Mouse (Mus musculus) spleen, postnatal 14 days (tissue): ENCODE data around the gene Ifna15.
"Not testable (repeated sequence)": the region's sequence is repeated elsewhere in the genome, so short reads cannot be mapped to it uniquely, and the experiment has no call there.

Source experiments
- DNase-seq, 2 experiments: peaks; one replicate each; pipeline ENCODE4 v3.0.0; 2021 to 2022; ENCODE audit warnings: low spot score in 2 of 2

Gene Ifna15

DNA sequence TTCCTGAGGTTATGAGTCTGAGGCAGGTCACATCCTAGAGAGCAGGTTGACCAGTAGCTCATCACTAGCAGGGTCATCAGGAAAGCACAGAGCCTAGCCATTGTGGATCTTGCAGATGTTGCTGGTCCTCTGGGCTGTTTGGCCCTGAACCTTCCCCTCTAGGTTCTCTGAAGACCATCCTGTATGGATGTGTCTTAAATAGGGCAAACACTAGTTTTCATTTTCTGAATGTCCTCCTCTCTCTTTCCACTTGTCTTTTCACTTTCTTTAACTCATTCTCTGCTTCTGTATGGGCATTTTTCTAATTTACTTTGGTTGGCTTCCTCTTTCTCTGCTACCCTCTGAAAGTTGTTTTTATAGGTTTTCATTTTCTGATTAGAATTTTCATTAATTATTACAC lies at the start of gene Ifna15:
Gene Ifna15, minus strand, starts transcription at position 101 of the 400 bp plus-strand sequence.
- DNase-seq: not testable (repeated sequence)

DNA sequence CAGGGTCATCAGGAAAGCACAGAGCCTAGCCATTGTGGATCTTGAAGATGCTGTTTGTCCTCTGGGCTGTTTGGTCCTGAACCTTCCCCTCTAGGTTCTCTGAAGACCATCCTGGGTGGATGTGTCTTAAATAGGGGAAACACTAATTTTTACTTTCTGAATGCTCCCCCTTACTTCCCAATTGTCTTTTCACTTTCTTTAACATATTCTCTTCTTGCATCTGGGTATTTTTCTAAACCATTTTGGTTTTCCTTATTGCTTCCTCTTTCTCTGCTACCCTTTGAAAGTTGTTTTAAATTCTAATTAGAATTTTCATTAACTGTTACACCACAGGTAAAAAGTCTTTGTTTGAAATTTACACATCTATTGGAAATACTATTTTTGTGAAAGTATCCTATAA lies 45.2 kb upstream of the Ifna15 start, which contains the start of gene Ifna12:
Gene Ifna12, minus strand, starts transcription at position 101 of the 400 bp plus-strand sequence.
- no peak for DNase-seq

- no peak for DNase-seq
These were observed 34.2 kb upstream of the Ifna15 start, which contains the start of gene Ifna9 for GRCm38 (mm10) chr4:88592285-88592684. Gene Ifna9, minus strand, starts transcription at chr4:88592385.

DNA sequence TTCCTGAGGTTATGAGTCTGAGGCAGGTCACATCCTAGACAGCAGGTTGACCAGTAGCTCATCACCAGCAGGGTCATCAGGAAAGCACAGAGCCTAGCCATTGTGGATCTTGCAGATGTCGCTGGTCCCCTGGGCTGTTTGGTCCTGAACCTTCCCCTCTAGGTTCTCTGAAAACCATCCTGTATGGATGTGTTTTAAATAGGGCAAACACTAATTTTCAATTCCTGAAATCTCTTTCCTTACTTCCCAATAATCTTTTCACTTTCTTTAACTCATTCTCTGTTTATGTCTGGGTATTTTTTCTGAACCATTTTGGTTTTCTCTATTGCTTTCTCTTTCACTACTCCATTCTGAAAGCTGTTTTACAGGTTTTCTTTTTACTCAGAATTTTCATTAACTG lies 13.7 kb upstream of the Ifna15 start, which contains the start of gene Ifna14:
Gene Ifna14, minus strand, starts transcription at position 101 of the 400 bp plus-strand sequence.
- no peak for DNase-seq

- DNase-seq: no peak
These were observed 3.7 kb upstream of the Ifna15 start for GRCm38 (mm10) chr4:88561791-88562190.

DNA sequence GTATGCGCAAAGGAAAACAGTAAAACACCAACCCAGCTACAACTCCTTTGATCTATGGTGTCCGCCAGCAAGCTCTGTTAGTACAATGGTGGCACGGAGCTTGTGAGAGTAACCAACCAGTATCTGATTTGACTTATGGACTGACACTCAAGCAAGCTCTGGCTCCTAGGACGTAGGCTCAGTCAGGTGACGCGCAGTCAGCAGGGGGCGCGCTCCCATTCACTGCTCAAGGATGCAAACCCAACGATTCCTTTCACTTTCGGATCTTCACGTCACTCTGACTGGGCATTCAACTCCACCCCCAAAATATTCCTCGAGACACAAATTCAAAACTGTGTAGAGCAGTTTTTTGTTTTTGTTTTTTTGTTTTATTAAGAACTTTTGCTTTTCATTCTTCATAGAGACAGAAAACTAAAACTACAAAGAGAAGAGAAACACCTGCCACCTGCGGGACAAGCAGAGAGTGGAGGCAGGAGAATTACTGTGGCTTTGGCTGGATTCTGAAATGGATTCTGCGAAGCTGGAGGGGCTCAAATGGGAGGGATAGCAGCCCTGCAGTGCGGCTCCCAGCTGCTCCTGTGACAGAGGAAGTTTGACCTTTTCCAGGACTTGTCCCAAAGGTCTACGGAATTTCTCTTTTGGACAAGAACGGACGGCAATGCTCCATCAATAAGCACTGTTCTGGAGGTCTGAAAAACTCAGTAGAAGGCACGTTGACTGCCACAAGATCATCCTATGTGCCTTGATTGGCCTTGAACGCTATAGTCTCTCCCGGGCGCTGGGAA lies 7.7 kb downstream of the Ifna15 start:
- DNase-seq: peak; percentile 59 to 66

DNA sequence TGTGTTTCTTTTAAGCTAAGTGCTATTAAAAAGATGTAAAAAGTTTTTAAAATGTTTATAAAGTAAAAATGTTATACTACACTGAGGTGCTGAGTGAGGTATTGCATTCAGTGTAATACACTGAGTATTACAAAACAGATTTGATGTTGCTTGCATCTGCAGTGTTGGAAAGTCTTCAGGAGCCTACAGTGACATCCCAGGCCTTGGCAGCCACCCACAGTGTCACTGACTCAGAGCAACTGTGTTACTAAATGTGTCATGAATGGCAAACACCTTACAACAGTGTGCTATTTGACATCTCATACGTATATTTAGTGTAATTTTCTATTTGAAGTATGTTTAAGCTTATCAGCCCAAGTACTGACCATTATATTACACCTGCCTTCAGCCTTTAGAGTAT lies 10.1 kb downstream of the Ifna15 start:
- no peak for DNase-seq

DNA sequence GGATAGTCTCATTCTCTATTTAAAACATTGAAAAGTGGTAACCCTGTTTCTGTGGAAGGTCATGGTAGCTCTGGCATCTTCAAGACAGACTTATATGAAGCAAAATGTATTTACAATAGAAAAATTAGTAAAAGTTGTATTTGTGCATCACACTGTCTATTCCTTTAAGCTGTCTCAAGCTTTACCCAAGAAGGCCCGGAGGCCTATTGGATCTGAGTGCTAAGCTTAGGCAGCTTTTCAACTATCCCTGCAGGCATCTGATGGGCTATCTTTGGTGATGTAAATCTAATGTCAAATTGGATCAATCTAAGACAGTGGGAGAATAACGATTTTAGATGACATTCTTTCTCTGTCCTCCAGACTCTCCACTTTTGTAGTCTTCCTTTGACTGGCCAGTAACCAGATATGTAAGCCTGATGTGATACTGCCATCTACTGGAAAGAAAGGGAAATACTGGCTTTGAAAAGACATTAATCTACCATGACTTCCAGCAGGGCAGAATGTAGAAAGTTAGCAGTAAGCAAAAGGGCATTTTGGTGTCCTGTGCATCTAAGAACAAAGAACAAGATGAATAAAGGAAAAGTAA lies 14.3 kb downstream of the Ifna15 start:
- DNase-seq: no peak

- DNase-seq: no peak
These were observed 20.7 kb downstream of the Ifna15 start for GRCm38 (mm10) chr4:88537328-88537727.

GRCm38 (mm10) chr4:88536640-88537039 lies 21.4 kb downstream of the Ifna15 start:
- DNase-seq: no peak

- DNase-seq: no peak
These were observed 22.3 kb downstream of the Ifna15 start for GRCm38 (mm10) chr4:88535742-88536141.

- no peak for DNase-seq
These were observed 23.1 kb downstream of the Ifna15 start for GRCm38 (mm10) chr4:88534903-88535302.

GRCm38 (mm10) chr4:88533499-88533898 lies 24.5 kb downstream of the Ifna15 start:
- DNase-seq: no peak

- no peak for DNase-seq
These were observed 27.2 kb downstream of the Ifna15 start for GRCm38 (mm10) chr4:88530892-88531291.

DNA sequence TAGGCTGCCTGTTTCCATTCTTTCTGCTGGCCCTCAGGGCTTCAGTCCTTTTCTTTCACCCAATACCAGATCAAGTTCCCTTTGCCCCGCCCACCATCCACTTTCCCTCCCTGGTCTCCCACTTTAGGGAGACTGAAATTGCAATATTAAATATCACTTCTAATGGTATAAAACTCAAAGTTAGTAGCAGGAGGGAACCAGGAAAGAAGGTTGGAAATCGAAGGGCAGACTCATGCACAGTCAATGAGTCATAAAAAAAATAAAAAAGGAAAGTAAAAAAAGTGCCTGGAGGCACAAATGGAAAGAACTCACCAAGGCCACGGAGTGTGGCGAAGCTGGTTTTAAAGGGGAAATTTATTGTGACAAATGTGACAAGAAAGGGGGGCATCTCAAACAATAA lies 27.8 kb downstream of the Ifna15 start:
- no peak for DNase-seq

DNA sequence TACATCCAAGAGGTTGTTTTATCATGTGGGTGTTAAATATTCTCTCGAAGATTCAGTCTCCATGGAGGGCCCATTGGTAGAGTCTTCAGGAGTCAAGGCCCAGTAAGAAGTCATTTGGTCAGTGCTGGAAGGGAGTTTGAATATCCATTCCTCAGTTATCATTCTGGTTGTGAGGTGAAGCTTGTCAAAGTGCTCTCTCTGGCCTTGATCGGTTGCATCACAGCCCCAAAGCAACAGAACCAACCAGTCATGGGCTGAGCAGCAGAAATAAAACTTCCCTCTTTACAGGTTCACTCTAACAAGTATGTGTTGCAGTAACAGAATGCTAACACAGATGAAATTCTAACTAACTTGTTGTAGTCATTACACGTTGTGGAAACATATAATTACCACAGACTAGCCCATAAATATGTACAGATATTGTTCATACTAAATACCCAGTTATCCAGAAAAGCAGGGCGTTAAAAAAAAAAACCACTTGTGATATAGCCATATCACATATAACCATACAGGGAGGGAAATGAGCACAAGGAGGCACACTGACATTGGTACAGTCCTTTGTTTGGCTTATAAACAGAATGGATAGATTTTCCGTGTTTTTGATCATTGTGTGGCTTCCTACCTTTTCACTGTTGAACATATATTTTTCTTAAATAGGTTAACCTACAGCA lies 31.5 kb downstream of the Ifna15 start:
- no peak for DNase-seq

GRCm38 (mm10) chr4:88525393-88525792 lies 32.7 kb downstream of the Ifna15 start:
- no peak for DNase-seq

DNA sequence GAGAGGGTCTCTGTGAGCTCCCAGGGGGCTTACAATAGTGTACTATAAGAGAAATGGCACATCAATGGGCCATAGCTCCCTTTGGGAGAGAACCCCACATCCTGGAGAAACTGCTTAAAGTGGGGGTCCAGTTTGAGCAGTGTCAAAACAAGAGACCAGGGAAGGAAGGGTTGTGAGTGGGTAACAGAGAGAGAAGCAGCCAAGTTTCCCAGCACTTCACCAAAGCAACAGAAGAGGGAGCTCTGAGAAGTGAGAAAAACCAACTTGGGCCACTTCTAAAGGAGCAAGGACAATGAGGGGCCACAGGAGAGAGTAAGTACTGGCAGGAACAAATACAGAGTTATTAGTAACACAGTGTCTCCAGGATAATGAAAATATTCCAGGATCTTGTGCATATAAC lies 34.8 kb downstream of the Ifna15 start:
- DNase-seq: no peak

DNA sequence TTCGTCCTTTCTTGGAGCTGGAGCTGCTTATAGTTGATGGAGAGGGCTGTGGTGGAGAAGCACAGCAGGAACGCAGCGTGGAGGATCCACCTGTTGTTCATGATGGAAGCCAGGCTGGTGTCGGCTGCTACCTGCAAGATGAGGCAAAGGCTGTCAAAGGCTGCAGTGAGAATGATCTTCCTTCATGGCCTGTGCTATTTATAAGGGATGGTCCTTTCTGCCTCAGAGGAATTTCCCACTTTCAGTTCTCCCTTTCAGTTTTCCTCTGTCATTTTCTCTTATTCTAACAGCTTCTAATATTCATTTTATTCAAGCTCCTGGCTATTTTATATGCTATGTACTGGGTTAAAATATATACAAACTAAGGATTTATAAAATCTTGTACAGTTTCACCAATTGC lies 35.4 kb downstream of the Ifna15 start, which contains the start of gene Ifnb1:
Gene Ifnb1, minus strand, starts transcription at position 101 of the 400 bp plus-strand sequence.
- no peak for DNase-seq

DNA sequence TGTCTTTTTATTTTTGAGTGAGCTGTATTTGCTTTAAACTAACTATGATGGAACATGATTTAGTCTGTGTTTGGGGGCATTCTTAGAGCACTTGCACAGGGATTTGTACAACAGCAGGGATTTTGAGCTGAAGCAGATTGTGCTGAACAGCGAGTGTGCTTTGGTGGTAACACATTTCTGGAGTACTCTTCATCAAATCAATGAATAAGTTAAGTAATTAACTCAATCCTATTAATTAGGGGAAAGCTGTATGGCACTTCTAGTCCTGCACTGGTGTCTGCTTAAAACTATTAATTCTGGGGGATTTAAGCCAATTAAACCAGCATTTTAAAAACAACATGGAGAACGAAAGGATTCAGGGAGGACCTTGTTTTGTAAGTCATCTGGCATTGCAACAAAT lies 40.1 kb downstream of the Ifna15 start:
- no peak for DNase-seq

GRCm38 (mm10) chr4:88515711-88516211 lies 42.3 kb downstream of the Ifna15 start:
- no peak for DNase-seq

DNA sequence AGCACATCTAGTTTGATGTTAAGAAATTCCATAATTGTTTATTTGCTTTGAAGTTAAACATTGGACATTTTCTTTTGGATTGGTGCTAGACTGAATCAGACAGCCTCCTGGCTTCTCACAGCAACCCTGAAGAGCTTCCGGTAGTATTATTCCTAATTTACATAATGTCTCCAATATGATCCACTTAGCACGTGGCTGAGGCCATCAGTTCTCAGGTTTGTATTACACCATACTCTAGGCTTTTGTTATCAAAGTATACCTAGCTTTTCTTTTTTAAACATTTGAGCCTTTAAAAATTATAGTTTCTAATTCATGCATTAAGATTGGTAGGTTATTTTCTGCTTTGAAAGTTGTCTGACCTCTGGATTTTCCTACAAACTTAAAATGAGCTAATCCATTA lies 42.8 kb downstream of the Ifna15 start:
- no peak for DNase-seq
